Mouse (Mus musculus): ENCODE measurements around the gene Vmn1r75.

Vmn1r75 gene

DNA sequence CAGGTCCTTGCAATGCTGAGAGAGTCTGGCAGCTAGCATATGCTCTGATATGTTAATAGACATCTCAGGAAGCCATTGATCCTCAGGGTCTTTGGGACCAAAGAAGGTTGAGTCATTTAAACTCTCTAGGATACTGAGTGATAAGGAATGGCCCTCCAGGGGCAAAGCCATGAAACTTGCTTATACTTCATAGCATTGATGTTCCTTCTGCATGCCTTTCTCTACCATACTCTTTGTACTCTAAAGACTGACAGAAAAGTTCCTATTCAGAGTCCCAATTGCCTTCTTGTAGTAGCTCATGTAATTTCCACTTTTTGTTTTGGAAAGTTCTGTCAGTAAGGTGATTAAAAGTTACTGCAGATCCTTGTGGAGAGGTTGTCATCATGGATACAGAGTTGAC lies at the start of gene Vmn1r75:
Gene Vmn1r75 (plus strand): TSS at position 301 of the 400 bp plus-strand sequence.
- DNase-seq (ENCODE audit: low spot score in 2 of 2) = no peak

DNA sequence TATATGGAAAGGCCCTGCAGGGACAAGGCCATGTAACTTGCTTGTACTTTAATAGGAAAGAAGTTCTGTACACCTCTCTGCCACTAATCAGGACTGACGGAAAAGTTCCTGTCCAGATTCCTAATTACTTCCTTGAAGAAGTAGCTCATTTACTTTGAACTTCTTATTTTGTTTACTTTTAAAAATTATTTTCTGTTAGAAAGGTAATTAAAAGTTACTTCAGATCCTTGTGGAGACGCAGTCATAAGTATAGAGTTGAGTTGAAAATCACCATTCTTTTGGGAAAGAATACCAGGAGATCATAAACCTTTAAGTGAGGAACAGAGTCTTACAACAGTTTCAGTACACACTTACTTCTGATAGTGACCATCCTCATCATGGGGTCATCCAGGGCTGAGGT lies 40.8 kb upstream of the Vmn1r75 start, which contains the start of gene Vmn1r74:
Gene Vmn1r74 (plus strand): TSS at position 301 of the 400 bp plus-strand sequence.
- no peak for DNase-seq (ENCODE audit: low spot score in 2 of 2)

Measured in thymus, postnatal 10 days (tissue).